Mouse (Mus musculus): ENCODE data around the gene Dpp3. TPM values are rescaled to one million over a fixed set of nuclear protein-coding genes. Genes with fewer than 3 reads are reported as not detected.

Dpp3 gene
- polyA plus RNA-seq, 1 experiment from 2014 or later: 84.6 TPM

DNA sequence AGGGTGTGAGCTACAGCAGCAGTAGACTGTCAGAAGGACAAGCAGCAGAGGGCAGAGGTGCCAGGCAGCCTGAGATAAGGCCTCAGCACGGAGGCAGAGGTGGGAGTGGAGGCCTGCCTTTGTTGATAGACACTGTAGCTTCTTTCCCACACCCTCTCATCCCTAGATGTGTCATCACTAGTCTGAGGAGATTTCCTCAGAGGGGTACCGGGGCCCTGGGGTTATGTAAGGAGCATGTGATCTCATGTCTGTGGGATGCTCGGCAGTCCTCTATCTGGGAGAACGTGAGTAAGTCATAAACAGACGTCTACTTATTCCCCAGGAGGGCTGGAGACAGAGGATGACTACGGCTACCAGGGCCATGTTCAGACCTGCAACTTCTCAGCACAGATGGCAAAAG lies 69.0 kb downstream of the Dpp3 start:
- Histone ChIP-seq H3K9me3 (no peaks in the 10 kb centered on the region), H3K27me3 (replicated peaks) (peaks cover 24% of the 10 kb centered on the region), H3K36me3 (0 out of 2 replicates have a peak, but pooled peaks cover 10% of the 10 kb centered on the region), H3K4me2 (no peak overlapping the region), H3K9ac (no peak overlapping the region; the same call in 1 of the 2 replicates), H3K4me3 (no peak overlapping the region), H3K4me1 (peaks cover 17% of the 10 kb centered on the region), H3K27ac (replicated peaks) (no peak overlapping the region)
- ATAC-seq (ENCODE audit: extremely low read depth, insufficient number of reproducible peaks, low FRiP score, low TSS enrichment): no peak; the same call in 1 of the 2 replicates
- WGBS: 42% methylated on average over 6 of the region's 6 CpGs

Other genes with a start within 250 kb of the Dpp3 start
- 1.4 and 1.6 TPM in 2 replicates for gene Gm960, start 229.6 kb downstream of the Dpp3 start, polyA plus RNA-seq (2015; fragmentation: Nextera tagmentation; extraction: Ambion mirVana)
- 0.16 and 0.33 TPM in 2 replicates for gene Sptbn2, start 217.1 kb downstream of the Dpp3 start, polyA plus RNA-seq (2015; fragmentation: Nextera tagmentation; extraction: Ambion mirVana)
- 36.1 and 40.6 TPM in 2 replicates for gene Rbm4b, start 171.8 kb downstream of the Dpp3 start, polyA plus RNA-seq (2015; fragmentation: Nextera tagmentation; extraction: Ambion mirVana)
- gene Rbm4, start 134.4 kb downstream of the Dpp3 start, polyA plus RNA-seq (2015; fragmentation: Nextera tagmentation; extraction: Ambion mirVana): 45.5 and 50.8 TPM in 2 replicates
- gene Gm21992, start 116.7 kb downstream of the Dpp3 start, polyA plus RNA-seq (2015; fragmentation: Nextera tagmentation; extraction: Ambion mirVana): 21.5 and 26.8 TPM in 2 replicates
- gene Rbm14, start 116.7 kb downstream of the Dpp3 start, polyA plus RNA-seq (2015; fragmentation: Nextera tagmentation; extraction: Ambion mirVana): 48.4 and 48.6 TPM in 2 replicates
- 40.7 and 44.1 TPM in 2 replicates for gene Ccs, start 89.0 kb downstream of the Dpp3 start, polyA plus RNA-seq (2015; fragmentation: Nextera tagmentation; extraction: Ambion mirVana)
- gene Ccdc87, start 88.9 kb downstream of the Dpp3 start, polyA plus RNA-seq (2015; fragmentation: Nextera tagmentation; extraction: Ambion mirVana): 0.04 TPM in 1 of 2 replicates, not detected in the other
- 40.5 and 42.2 TPM in 2 replicates for gene Ctsf, start 73.2 kb downstream of the Dpp3 start, polyA plus RNA-seq (2015; fragmentation: Nextera tagmentation; extraction: Ambion mirVana)
- 2.8 and 3.9 TPM in 2 replicates for gene Actn3, start 50.4 kb downstream of the Dpp3 start, polyA plus RNA-seq (2015; fragmentation: Nextera tagmentation; extraction: Ambion mirVana)
- 8.4 and 8.6 TPM in 2 replicates for gene Zdhhc24, start 49.6 kb downstream of the Dpp3 start, polyA plus RNA-seq (2015; fragmentation: Nextera tagmentation; extraction: Ambion mirVana)
- gene Bbs1, start 21.7 kb downstream of the Dpp3 start, polyA plus RNA-seq (2015; fragmentation: Nextera tagmentation; extraction: Ambion mirVana): 2.2 and 2.5 TPM in 2 replicates
- gene Peli3, start 14.8 kb upstream of the Dpp3 start, polyA plus RNA-seq (2015; fragmentation: Nextera tagmentation; extraction: Ambion mirVana): 0.99 and 1.0 TPM in 2 replicates
- gene Mrpl11, start 33.9 kb upstream of the Dpp3 start, polyA plus RNA-seq (2015; fragmentation: Nextera tagmentation; extraction: Ambion mirVana): 85.2 and 101 TPM in 2 replicates
- gene Npas4, start 62.0 kb upstream of the Dpp3 start, polyA plus RNA-seq (2015; fragmentation: Nextera tagmentation; extraction: Ambion mirVana): 0.09 TPM in 2 replicates
- gene Slc29a2, start 95.6 kb upstream of the Dpp3 start, polyA plus RNA-seq (2015; fragmentation: Nextera tagmentation; extraction: Ambion mirVana): 8.5 and 9.4 TPM in 2 replicates
- 41.4 and 49.5 TPM in 2 replicates for gene B4gat1, start 110.5 kb upstream of the Dpp3 start, polyA plus RNA-seq (2015; fragmentation: Nextera tagmentation; extraction: Ambion mirVana)
- 1.4 and 1.7 TPM in 2 replicates for gene AC124502.3, start 110.6 kb upstream of the Dpp3 start, polyA plus RNA-seq (2015; fragmentation: Nextera tagmentation; extraction: Ambion mirVana)
- gene Brms1, start 113.1 kb upstream of the Dpp3 start, polyA plus RNA-seq (2015; fragmentation: Nextera tagmentation; extraction: Ambion mirVana): 29.5 and 33.5 TPM in 2 replicates
- 2.4 and 3.5 TPM in 2 replicates for gene Rin1, start 122.2 kb upstream of the Dpp3 start, polyA plus RNA-seq (2015; fragmentation: Nextera tagmentation; extraction: Ambion mirVana)
- gene Cd248, start 139.8 kb upstream of the Dpp3 start, polyA plus RNA-seq (2015; fragmentation: Nextera tagmentation; extraction: Ambion mirVana): 17.7 and 23.6 TPM in 2 replicates
- gene Tmem151a, start 157.2 kb upstream of the Dpp3 start, polyA plus RNA-seq (2015; fragmentation: Nextera tagmentation; extraction: Ambion mirVana): 3.5 and 4.8 TPM in 2 replicates
- gene Yif1a, start 160.3 kb upstream of the Dpp3 start, polyA plus RNA-seq (2015; fragmentation: Nextera tagmentation; extraction: Ambion mirVana): 84.3 and 94.6 TPM in 2 replicates
- 4.6 and 5.8 TPM in 2 replicates for gene Cnih2, start 170.2 kb upstream of the Dpp3 start, polyA plus RNA-seq (2015; fragmentation: Nextera tagmentation; extraction: Ambion mirVana)
- gene Rab1b, start 178.8 kb upstream of the Dpp3 start, polyA plus RNA-seq (2015; fragmentation: Nextera tagmentation; extraction: Ambion mirVana): 220 TPM in 2 replicates
- gene Klc2, start 190.3 kb upstream of the Dpp3 start, polyA plus RNA-seq (2015; fragmentation: Nextera tagmentation; extraction: Ambion mirVana): 18.4 and 22.3 TPM in 2 replicates

All from heart, embryonic 13.5 days (tissue).